Mouse (Mus musculus) embryonic facial prominence, embryonic 15.5 days (tissue): ENCODE measurements at regions not wholly inside any gene's neighbourhood (a gene's known extent, or its start where the extent isn't known, plus 50 kb on each side); places are given as distances from the start of the nearest gene placed in this dataset.

ENCODE experiments used
- ATAC-seq: fragments of 200-750 bp; cut with Nextera tagmentation; 2 replicates; pipeline ENCODE4 v1.8.0; 2017; ENCODE audit warnings: low read depth, moderate TSS enrichment; ENCODE audit not compliant: insufficient number of reproducible peaks, low FRiP score, low TSS enrichment
- H3K27ac ChIP-seq: fragments of 300-500 bp; sonication (generic); replicated peaks from 2 replicates; pipeline ENCODE4 v1.5.1; 2015; ENCODE audit warnings: mild to moderate bottlenecking, inconsistent platforms
- H3K27me3 ChIP-seq: fragments of 300-500 bp; sonication (generic); 2 replicates; pipeline ENCODE4 v1.6.1; 2015; ENCODE audit warnings: inconsistent platforms
- H3K36me3 ChIP-seq: fragments of 300-500 bp; sonication (generic); 2 replicates; pipeline ENCODE4 v1.6.1; 2015; ENCODE audit warnings: mild to moderate bottlenecking, inconsistent platforms
- H3K4me1 ChIP-seq: fragments of 300-500 bp; sonication (generic); 2 replicates; pipeline ENCODE4 v1.6.1; 2015; ENCODE audit warnings: inconsistent platforms
- H3K4me2 ChIP-seq: fragments of 300-500 bp; sonication (generic); replicated peaks from 2 replicates; pipeline ENCODE4 v1.6.1; 2015; ENCODE audit warnings: mild to moderate bottlenecking, inconsistent platforms
- H3K4me3 ChIP-seq: fragments of 300-500 bp; sonication (generic); replicated peaks from 2 replicates; pipeline ENCODE4 v1.5.1; 2015; ENCODE audit warnings: mild to moderate bottlenecking, inconsistent platforms
- H3K9ac ChIP-seq: fragments of 300-500 bp; sonication (generic); 2 replicates; pipeline ENCODE4 v1.6.1; 2015; ENCODE audit warnings: inconsistent platforms
- H3K9me3 ChIP-seq: fragments of 300-500 bp; sonication (generic); replicated peaks from 2 replicates; pipeline ENCODE4 v1.6.1; 2016; ENCODE audit warnings: inconsistent platforms
- WGBS: fragments of 180-500 bp; shearing (Covaris S2); methylation state at CpG from one replicate; pipeline ENCODE4 v1.1.7; 2015; 5-methylcytosine and 5-hydroxymethylcytosine counted together

- WGBS = 75% methylated on average over 9 of the region's 9 CpGs
- H3K27ac ChIP-seq = no peak overlapping the region
- no peak for ATAC-seq
- H3K9ac ChIP-seq = no peak overlapping the region
- no peak overlapping the region for H3K4me2 ChIP-seq
- no peaks in the 10 kb centered on the region for H3K9me3 ChIP-seq
- H3K4me3 ChIP-seq = no peak overlapping the region
- H3K4me1 ChIP-seq = peaks cover 30% of the 10 kb centered on the region
- no peaks in the 10 kb centered on the region for H3K27me3 ChIP-seq
- H3K36me3 ChIP-seq = no peaks in the 10 kb centered on the region
These were observed 335.3 kb downstream of the Sox9 start for GRCm38 (mm10) chr11:113117179-113117898.

DNA sequence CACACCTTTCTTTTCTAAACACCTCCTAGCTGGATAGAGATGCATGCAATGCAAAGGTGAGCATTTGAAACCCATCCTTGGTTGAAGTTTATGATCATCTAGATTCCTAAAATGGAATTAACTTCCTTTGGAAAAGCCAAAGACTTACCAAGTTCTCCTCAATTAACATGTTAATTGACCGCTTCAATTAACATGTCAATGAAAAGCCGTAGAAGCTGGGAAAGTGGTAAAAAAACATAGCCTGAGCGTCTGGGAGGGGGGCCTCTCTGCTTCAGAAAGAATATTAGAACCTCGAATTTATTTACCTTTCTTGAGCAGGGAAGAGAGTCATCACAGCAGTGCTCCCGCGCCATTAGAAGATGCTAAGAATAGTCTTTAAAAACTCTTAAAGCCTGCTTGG is 338.5 kb downstream of the Sox9 start:
- H3K4me2 ChIP-seq = no peak overlapping the region
- H3K36me3 ChIP-seq = no peaks in the 10 kb centered on the region
- 51% methylated on average over 6 of the region's 6 CpGs for WGBS
- H3K9ac ChIP-seq = no peak overlapping the region
- H3K27me3 ChIP-seq = no peaks in the 10 kb centered on the region
- H3K4me1 ChIP-seq = peaks cover 13% of the 10 kb centered on the region
- no peak for ATAC-seq
- H3K27ac ChIP-seq = 0 out of 2 replicates have a peak overlapping the region, but pooled peaks have one; percentile 44
- no peak overlapping the region for H3K4me3 ChIP-seq
- H3K9me3 ChIP-seq = no peaks in the 10 kb centered on the region

GRCm38 (mm10) chr11:113121307-113121706 is 339.3 kb downstream of the Sox9 start:
- H3K27ac ChIP-seq = peak overlapping the region; percentile 44; the same call in 1 of the 2 replicates
- no peak overlapping the region for H3K9ac ChIP-seq
- H3K4me3 ChIP-seq = no peak overlapping the region
- peak overlapping the region; percentile 15; the same call in 1 of the 2 replicates for H3K4me2 ChIP-seq
- H3K36me3 ChIP-seq = no peaks in the 10 kb centered on the region
- ATAC-seq = 0 out of 2 replicates have a peak, but pooled peaks have one; percentile 51
- H3K4me1 ChIP-seq = peaks cover 13% of the 10 kb centered on the region
- no peaks in the 10 kb centered on the region for H3K9me3 ChIP-seq
- H3K27me3 ChIP-seq = no peaks in the 10 kb centered on the region
- 38% methylated on average over 12 of the region's 12 CpGs for WGBS

DNA sequence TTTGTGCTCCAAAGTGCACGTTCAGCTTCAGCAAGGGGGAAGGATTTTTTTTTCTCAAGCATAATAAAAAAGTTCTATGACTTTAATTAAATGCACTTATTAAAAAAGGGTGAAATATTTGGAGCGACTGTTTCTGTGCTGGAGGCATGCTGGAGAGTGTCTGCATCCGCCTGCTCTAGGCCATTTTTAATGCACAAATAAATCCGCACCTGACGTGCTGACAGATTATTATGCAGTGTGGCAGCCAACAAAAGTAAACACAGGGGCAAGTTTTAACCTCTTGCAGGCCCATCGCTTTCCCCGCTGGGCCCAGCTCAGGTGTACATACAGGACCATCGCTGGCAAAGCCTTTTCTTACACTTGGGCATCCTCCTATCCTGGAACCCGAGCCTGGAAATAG is 340.1 kb downstream of the Sox9 start:
- H3K4me2 ChIP-seq = no peak overlapping the region
- 52% methylated on average over 9 of the region's 9 CpGs for WGBS
- H3K9ac ChIP-seq = no peak overlapping the region
- H3K27ac ChIP-seq = no peak overlapping the region
- no peak overlapping the region for H3K4me3 ChIP-seq
- H3K4me1 ChIP-seq = peaks cover 13% of the 10 kb centered on the region
- H3K36me3 ChIP-seq = no peaks in the 10 kb centered on the region
- H3K9me3 ChIP-seq = no peaks in the 10 kb centered on the region
- no peaks in the 10 kb centered on the region for H3K27me3 ChIP-seq
- ATAC-seq = no peak

DNA sequence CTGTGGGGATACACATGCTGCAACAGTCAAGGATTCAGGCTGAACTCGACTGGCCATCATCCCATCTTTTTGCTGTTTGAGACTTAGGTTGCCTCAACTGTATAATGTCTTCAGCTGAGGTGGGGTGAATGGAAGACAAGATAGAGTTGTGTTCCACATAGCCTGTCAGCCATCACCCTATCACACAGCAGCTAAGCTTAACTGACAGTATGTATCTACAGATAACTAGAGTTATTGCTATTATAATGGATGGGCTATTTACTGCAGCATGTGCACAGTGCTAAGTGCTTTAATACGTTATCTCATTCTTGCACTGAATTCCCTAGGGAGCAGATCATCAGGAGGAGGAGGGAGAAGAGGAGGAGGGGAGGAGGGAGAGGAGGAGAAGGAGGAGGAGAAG is 340.9 kb downstream of the Sox9 start:
- Histone ChIP-seq H3K36me3 (no peaks in the 10 kb centered on the region), H3K4me3 (no peak overlapping the region), H3K27me3 (no peaks in the 10 kb centered on the region), H3K4me1 (peaks cover 13% of the 10 kb centered on the region), H3K4me2 (no peak overlapping the region), H3K9ac (no peak overlapping the region), H3K27ac (no peak overlapping the region), H3K9me3 (no peaks in the 10 kb centered on the region)
- WGBS = 57% methylated on average over 2 of the region's 2 CpGs
- ATAC-seq = no peak

GRCm38 (mm10) chr11:113125832-113126231 is 343.8 kb downstream of the Sox9 start:
- Histone ChIP-seq H3K9me3 (no peaks in the 10 kb centered on the region), H3K4me3 (no peak overlapping the region), H3K4me2 (no peak overlapping the region), H3K36me3 (no peaks in the 10 kb centered on the region), H3K4me1 (peaks cover 11% of the 10 kb centered on the region), H3K9ac (no peak overlapping the region), H3K27me3 (no peaks in the 10 kb centered on the region), H3K27ac (no peak overlapping the region)
- 85% methylated on average over 7 of the region's 7 CpGs for WGBS
- ATAC-seq = no peak

GRCm38 (mm10) chr11:113129192-113129591 is 347.2 kb downstream of the Sox9 start:
- Histone ChIP-seq H3K9me3 (no peaks in the 10 kb centered on the region), H3K27ac (no peak overlapping the region), H3K27me3 (no peaks in the 10 kb centered on the region), H3K4me2 (no peak overlapping the region), H3K4me3 (no peak overlapping the region), H3K4me1 (peaks cover 20% of the 10 kb centered on the region), H3K9ac (no peak overlapping the region), H3K36me3 (no peaks in the 10 kb centered on the region)
- ATAC-seq = no peak
- 90% methylated on average over 5 of the region's 5 CpGs for WGBS

- Histone ChIP-seq H3K9me3 (no peaks in the 10 kb centered on the region), H3K27me3 (no peaks in the 10 kb centered on the region), H3K4me2 (no peak overlapping the region), H3K4me1 (peaks cover 20% of the 10 kb centered on the region), H3K4me3 (no peak overlapping the region), H3K9ac (no peak overlapping the region), H3K27ac (no peak overlapping the region), H3K36me3 (no peaks in the 10 kb centered on the region)
- 94% methylated on average over 7 of the region's 7 CpGs for WGBS
- ATAC-seq = no peak
These were observed 348.0 kb downstream of the Sox9 start for GRCm38 (mm10) chr11:113129975-113130374.

DNA sequence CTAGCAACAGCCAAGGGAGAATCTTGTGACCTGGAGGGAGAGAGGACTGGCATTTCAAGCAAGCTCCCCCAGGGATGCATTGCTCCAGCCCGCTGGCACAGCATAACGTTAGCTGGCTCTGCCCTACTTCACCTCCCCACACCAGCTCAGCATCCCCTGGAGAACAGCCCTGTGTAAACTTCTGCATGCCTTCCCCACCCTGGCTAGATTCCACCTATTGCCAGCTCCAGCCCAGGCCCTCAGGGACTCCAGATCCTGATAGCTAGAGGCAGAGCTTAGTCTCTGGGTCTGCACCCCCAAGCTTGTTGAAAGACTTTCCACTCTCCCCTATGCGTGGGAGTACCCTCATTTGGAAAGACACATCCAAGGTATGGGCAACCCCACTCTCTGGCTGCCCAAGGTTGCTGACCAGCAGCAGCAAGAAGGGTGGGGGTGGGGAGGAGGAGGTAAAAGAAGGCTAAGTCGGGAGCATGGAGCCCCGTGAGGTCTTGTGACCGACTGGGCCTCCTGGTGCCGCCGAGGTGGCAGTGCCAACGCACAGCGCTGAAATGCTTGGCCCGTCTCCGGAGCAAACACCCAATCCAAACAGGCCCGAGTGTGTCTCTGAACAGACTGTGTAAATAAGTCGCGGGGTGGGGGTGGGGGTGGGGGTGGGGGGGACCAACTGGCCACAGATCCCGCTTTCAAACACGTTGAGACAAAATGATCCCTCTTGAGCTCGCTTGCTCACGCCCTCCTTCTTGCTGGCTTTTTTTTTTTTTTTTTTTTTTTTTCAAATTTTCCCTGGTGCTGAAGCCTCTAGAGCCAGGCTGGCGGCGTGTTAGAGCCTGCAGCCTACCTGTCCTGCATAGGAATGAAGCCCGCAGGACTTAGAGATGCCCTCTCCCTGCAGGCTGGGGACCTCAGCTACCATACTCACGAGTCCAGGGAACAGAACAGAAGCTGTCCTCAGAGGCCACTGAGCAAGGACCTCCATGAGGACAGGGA is 350.3 kb downstream of the Sox9 start:
- H3K27ac ChIP-seq = no peak overlapping the region
- H3K27me3 ChIP-seq = no peaks in the 10 kb centered on the region
- H3K36me3 ChIP-seq = no peaks in the 10 kb centered on the region
- no peak overlapping the region for H3K9ac ChIP-seq
- 53% methylated on average over 23 of the region's 23 CpGs for WGBS
- H3K4me3 ChIP-seq = no peak overlapping the region
- no peaks in the 10 kb centered on the region for H3K9me3 ChIP-seq
- H3K4me2 ChIP-seq = no peak overlapping the region
- peaks cover 20% of the 10 kb centered on the region for H3K4me1 ChIP-seq
- ATAC-seq = peak; percentile 45; the same call in 1 of the 2 replicates

DNA sequence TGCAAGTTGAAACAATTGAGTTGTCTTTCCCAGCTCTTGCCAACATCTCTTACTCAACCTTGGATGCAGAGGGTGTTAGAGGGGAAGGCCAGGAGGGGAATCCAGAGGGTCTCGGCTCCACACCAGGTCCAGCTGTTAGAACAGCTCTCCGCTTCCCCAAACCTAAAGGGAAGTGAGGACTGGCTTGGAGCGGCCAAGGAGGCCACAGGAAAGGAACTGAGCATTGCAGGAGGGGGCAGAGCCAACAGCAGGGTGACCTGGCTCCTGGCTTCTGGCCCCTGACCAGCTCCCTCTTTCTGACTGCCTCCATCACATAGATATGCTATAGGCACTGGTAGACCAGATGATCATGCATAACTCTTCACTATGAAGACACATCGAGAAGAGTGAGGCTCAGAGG is 351.4 kb downstream of the Sox9 start:
- H3K27me3 ChIP-seq = no peaks in the 10 kb centered on the region
- H3K4me1 ChIP-seq = peaks cover 20% of the 10 kb centered on the region
- ATAC-seq = no peak
- no peaks in the 10 kb centered on the region for H3K9me3 ChIP-seq
- no peaks in the 10 kb centered on the region for H3K36me3 ChIP-seq
- 80% methylated on average over 4 of the region's 4 CpGs for WGBS
- H3K9ac ChIP-seq = no peak overlapping the region
- H3K4me3 ChIP-seq = no peak overlapping the region
- H3K4me2 ChIP-seq = no peak overlapping the region
- H3K27ac ChIP-seq = no peak overlapping the region

DNA sequence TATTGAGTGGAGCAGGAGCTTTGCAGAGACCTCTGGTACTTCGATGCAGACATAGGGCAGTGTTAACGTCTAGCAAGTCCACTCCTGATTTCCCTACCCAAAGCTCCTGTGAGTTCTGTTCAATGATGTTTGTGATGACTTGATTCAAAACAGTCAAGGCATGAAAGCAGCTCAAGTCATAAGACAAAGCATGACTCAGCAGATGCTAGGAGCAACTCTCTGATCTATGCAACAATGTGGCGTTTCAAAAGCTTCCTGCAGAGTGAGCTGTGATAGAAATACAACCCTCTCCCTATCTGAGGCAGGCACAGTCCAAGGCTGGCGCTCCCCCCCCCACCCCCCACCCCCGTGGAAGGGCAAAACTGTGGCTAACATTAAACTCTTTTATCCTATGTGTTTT is 353.2 kb downstream of the Sox9 start:
- H3K4me3 ChIP-seq = no peak overlapping the region
- no peak overlapping the region for H3K4me2 ChIP-seq
- H3K9ac ChIP-seq = no peak overlapping the region
- peaks cover 20% of the 10 kb centered on the region for H3K4me1 ChIP-seq
- WGBS = 56% methylated on average over 5 of the region's 5 CpGs
- no peaks in the 10 kb centered on the region for H3K27me3 ChIP-seq
- H3K36me3 ChIP-seq = no peaks in the 10 kb centered on the region
- no peak overlapping the region for H3K27ac ChIP-seq
- ATAC-seq = no peak
- H3K9me3 ChIP-seq = no peaks in the 10 kb centered on the region
